Mouse (Mus musculus): ENCODE data around the gene Sort1.

Gene Sort1

GRCm38 (mm10) chr3:108295379-108296219 is 11.7 kb downstream of the Sort1 start:
- DNase-seq: no peak

DNA sequence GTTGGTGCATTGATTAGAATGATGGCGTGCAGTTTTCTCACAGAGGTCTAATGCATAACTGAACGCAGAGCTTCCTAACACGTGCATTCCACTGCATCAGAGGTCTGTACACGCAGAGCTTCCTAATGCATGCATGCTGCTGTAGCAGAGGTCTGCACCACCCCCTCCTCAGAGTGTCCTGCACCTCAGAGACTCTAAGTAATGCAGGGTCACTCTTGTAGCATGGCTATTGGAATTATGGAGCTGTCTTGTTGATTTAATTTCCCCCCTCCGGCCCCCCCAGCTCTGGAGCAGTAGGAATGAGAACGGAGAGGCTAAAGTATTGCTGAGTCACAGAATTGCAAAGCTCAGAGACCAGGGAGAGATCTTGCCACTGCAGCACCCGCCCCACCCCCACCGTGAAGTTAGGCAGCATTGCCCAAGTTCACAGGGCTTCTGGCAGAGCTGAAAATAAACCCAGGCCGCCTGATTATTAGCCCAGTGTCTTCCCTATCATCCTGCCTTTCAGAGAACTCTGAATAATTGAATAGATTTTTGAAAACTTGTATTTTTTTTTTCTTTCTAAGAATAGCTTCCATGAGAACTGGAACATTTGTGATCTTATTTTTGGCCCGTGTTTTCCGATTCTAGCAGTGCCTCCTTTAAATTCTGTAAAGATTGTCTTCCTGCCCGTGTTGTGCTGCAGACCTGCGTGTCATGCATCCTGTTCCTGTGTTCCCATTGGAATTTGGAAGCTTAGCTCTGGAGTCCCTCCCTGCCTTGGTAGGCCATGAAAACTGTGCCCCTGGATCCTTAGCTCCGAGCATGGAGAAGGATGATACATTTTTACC is 12.6 kb downstream of the Sort1 start:
- peak; percentile 84 for DNase-seq

GRCm38 (mm10) chr3:108297050-108297419 is 13.2 kb downstream of the Sort1 start:
- no peak for DNase-seq

- DNase-seq: no peak
Observed at GRCm38 (mm10) chr3:108297603-108298553, 14.0 kb downstream of the Sort1 start.

DNA sequence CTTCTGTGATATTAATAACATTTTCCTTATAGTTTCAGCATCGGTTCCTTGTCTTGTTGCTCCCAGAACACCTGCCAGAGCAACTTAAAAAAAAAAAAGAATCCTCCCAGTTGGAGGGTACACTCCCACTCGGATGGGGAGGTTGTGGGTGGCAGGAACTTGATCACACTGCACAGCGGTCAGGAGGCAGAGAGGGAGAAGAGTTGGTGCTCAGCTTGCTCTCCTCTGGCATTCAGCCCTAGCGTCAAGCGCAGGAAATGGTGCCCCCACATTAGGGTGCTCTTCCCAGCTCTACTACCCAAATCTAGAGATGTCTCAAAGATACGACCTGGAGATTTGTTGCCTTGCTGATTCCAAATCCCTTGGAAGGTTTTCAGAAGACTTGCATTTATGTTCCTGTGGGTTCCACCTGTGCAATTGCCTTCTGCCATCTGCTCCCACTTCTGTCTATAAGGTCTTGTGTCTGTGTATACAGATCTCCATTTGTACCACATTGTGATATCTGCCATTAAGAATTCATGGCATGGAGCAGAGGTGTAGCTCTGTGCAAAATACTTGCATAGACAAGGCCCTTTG is 16.7 kb downstream of the Sort1 start:
- no peak for DNase-seq

GRCm38 (mm10) chr3:108303683-108304082 is 19.8 kb downstream of the Sort1 start:
- no peak for DNase-seq

DNA sequence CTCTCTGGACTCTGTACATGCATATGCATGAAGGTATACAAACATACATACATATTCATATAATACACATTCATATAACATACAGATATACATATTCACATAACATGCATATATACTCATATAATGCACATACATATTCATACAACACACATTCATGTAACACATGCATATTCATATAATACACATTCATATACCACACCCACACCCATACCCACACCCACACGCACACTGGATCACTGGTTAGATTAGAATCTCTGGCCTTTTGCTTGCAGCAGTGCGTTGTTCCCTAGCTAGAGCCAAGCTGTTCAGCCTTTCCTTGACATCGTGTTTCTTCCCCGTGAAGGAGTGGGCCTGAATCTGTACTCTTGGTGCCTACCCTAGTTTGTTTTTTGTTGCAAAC is 20.9 kb downstream of the Sort1 start:
- no peak for DNase-seq

DNA sequence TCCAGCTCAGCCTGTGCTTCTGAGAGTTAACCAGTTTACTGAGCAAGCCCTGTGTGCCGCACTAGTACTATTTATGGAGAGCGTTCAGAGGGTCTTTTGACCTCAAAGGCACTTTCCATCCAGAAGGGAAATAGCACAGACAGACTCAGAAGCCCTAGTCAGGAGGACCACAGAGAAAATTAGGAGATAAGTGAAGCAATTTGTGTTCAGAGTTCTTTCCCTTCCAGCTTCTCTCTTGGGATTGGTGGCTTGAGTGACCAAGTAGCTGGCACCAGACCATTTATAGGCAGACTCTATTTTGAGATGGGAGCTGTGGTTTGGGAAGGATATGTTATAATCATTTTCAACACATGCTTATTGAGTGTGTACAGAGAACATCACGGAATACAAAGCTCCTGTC is 22.5 kb downstream of the Sort1 start:
- DNase-seq: no peak

- no peak for DNase-seq
Observed at GRCm38 (mm10) chr3:108307485-108307884, 23.6 kb downstream of the Sort1 start.

DNA sequence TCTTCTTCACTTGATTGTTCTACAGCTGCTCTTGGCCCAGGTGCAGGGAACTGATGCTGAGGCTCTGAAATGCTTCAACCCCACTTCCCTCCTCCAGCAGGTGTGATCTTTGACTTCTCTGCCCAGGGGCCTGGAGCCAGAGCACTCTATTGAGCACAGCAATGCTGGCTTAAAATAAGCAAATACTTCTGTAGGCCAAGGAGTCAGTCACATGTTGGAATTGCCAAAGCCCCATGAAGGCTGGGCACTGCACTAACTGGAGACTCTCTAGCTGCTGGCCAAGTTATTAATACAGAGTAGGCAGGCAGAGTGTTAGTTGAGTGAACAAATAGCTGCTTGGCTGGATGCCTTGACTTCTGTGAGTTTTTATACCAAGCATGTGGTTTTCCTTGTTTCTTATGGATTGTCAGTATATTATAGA is 27.0 kb downstream of the Sort1 start:
- no peak for DNase-seq

GRCm38 (mm10) chr3:108311688-108312087 is 27.8 kb downstream of the Sort1 start:
- no peak for DNase-seq

GRCm38 (mm10) chr3:108312414-108312813 is 28.5 kb downstream of the Sort1 start:
- no peak for DNase-seq

- DNase-seq: no peak
Observed at GRCm38 (mm10) chr3:108313138-108313537, 29.3 kb downstream of the Sort1 start.

GRCm38 (mm10) chr3:108314038-108314675 is 30.3 kb downstream of the Sort1 start:
- no peak for DNase-seq

DNA sequence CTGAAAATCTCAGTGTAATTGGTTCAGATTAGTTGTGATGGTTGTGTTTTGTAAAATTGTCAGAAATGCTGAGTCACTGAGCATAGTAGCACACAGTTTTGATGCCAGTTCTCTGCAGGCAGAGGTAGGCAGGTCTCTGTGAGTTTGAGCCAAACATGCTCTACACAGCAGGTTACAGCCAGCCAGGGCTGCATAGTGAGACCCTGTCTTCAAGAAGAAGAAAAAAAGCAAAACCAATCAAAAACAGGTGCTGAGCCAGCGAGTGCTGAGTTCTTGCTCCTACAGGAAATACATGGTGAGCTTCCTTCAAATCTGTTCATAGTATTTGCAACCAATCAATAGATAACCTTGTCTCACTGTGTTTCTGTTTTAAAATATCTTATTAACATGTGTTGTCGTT is 34.6 kb downstream of the Sort1 start:
- DNase-seq: no peak

DNA sequence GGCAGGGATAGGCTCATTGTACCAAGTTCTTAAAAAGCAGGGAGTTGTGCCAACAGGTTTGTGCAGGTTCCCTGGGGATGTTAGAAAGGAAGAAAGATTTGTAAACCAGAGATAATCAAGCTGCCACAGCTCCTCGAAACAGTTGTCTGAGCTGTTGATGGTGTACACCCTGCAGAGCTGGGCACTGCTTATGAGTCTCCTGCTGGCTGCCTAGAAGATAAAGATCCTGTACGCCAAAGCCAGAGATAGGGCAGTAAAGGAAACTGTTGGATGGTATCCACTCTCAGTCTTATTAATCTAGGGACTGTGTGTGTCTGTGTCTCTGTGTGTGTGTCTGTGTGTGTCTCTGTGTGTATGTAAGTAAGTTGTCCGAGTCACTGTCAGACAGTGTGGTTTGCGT is 37.8 kb downstream of the Sort1 start:
- no peak for DNase-seq

DNA sequence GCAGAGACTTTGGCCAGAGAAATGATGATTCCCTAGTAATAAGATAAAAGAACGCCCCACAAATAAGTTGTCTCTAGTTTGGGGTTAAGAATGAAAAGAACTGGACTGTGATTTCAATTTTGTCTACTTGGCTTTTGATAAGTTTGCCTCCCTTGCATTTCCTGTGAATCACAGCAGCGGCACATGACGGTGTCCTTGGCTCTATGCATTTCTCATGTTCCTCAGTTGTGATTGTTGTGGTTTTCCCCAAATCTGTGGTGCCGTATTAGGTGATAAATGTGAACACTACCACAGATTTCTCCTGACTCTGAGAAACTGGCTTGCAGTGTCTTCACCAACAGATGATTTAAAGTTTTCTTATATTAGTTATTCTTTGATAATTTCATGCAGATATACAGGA is 38.3 kb downstream of the Sort1 start:
- no peak for DNase-seq

DNA sequence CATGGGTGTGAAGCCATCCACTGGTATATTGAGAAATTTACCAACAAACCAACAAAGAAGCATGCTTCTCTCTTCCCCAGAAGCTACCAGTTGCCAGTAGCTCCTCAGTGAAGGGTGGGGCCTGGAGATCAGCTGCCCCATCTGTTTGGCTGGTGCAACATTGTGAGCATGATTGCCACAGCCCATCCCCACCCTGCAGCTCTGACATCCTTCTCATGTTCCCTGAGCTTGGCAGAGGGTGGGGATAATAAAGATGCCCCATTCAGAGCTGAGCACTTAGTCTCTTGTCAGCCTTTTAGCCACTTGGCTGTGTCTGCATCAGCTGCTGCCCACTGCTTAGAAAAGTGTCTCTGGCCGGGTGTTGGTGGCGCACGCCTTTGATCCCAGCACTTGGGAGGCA is 39.1 kb downstream of the Sort1 start:
- peak; percentile 49 for DNase-seq

- no peak for DNase-seq
Observed at GRCm38 (mm10) chr3:108324837-108325236, 41.0 kb downstream of the Sort1 start.

GRCm38 (mm10) chr3:108325521-108325920 is 41.6 kb downstream of the Sort1 start:
- no peak for DNase-seq

- no peak for DNase-seq
Observed at GRCm38 (mm10) chr3:108327275-108327674, 43.4 kb downstream of the Sort1 start.

DNA sequence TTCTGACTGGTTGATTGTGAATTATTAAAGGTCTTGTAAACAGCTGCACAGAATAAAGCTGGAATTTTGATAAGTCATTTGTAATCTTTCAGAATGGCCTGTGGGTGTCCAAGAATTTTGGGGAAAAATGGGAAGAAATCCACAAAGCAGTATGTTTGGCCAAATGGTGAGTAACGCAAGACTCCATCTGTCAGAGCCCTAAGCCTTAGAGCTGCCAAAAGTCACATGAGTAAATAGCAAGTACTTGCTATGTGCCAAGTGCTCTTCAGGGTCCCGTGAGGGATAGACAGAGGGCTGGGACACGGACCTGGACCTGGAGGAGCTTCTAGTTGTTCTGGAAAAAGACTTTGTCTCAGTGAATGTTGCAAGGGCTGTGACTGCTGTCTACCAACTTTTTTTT is 44.0 kb downstream of the Sort1 start:
- no peak for DNase-seq
